Mouse (Mus musculus) megakaryocyte, adult 5-6 weeks (primary cell): Measurements from ENCODE around the gene Snx27. TPM values are rescaled to one million over a fixed set of nuclear protein-coding genes. Genes with fewer than 3 reads are reported as not detected.

Source experiments
- ATAC-seq: 2 replicates; pipeline ENCODE4 v1.8.0; 2016; ENCODE audit warnings: mild to moderate bottlenecking, inconsistent platforms; ENCODE audit not compliant: poor library complexity, severe bottlenecking
- total RNA-seq, 2 experiments: library from RNA; stranded (forward) in 1 of 2; stranded (reverse) in 1 of 2; fragments of 153-499, 151-499 nt in 1 of 2; fragments of 221-1000, 200-1000 nt in 1 of 2; gene quantifications; 2 replicates each; pipeline versions ENCODE4 v1.2.3 to v1.2.4; 2015 to 2017

Gene Snx27
- total RNA-seq (2015) = 31.3 and 35.9 TPM in 2 replicates
- total RNA-seq (2017) = 33.8 and 39.8 TPM in 2 replicates

- peak; percentile 83 for ATAC-seq
Measured at GRCm38 (mm10) chr3:94582456-94582891, at the start of gene Snx27. TSS of gene Snx27 (minus strand) at chr3:94582716.

- ATAC-seq = no peak
Measured at GRCm38 (mm10) chr3:94629876-94630275, 47.4 kb upstream of the Snx27 start.

- no peak for ATAC-seq
Measured at GRCm38 (mm10) chr3:94628712-94629111, 46.2 kb upstream of the Snx27 start.

GRCm38 (mm10) chr3:94624281-94624680, 41.8 kb upstream of the Snx27 start:
- ATAC-seq = no peak

- ATAC-seq = no peak
Measured at GRCm38 (mm10) chr3:94622550-94622949, 40.0 kb upstream of the Snx27 start.

GRCm38 (mm10) chr3:94621740-94622507, 39.4 kb upstream of the Snx27 start:
- no peak for ATAC-seq

GRCm38 (mm10) chr3:94616717-94617116, 34.2 kb upstream of the Snx27 start:
- peak; percentile 70 for ATAC-seq

GRCm38 (mm10) chr3:94613258-94613878, 30.9 kb upstream of the Snx27 start:
- ATAC-seq = no peak

GRCm38 (mm10) chr3:94612274-94612673, 29.8 kb upstream of the Snx27 start:
- ATAC-seq = no peak

GRCm38 (mm10) chr3:94611834-94612233, 29.3 kb upstream of the Snx27 start:
- no peak for ATAC-seq

GRCm38 (mm10) chr3:94611343-94611742, 28.8 kb upstream of the Snx27 start:
- ATAC-seq = no peak

- no peak for ATAC-seq
Measured at GRCm38 (mm10) chr3:94610581-94610980, 28.1 kb upstream of the Snx27 start.

GRCm38 (mm10) chr3:94609621-94610020, 27.1 kb upstream of the Snx27 start:
- ATAC-seq = 0 out of 2 replicates have a peak, but pooled peaks have one; percentile 30

GRCm38 (mm10) chr3:94601959-94602358, 19.4 kb upstream of the Snx27 start:
- peak; percentile 90 for ATAC-seq

- ATAC-seq = no peak
Measured at GRCm38 (mm10) chr3:94597224-94597779, 14.8 kb upstream of the Snx27 start.

GRCm38 (mm10) chr3:94595871-94596287, 13.4 kb upstream of the Snx27 start:
- no peak for ATAC-seq

- ATAC-seq = no peak
Measured at GRCm38 (mm10) chr3:94591066-94591465, 8.6 kb upstream of the Snx27 start.

GRCm38 (mm10) chr3:94587962-94588361, 5.4 kb upstream of the Snx27 start:
- peak; percentile 91 for ATAC-seq

GRCm38 (mm10) chr3:94582944-94583343, 428 bp upstream of the Snx27 start:
- ATAC-seq = peak; percentile 66

- ATAC-seq = peak; percentile 48
Measured at GRCm38 (mm10) chr3:94581793-94582455, 592 bp downstream of the Snx27 start.

GRCm38 (mm10) chr3:94581138-94581780, 1.3 kb downstream of the Snx27 start:
- no peak for ATAC-seq
